Mouse (Mus musculus) liver, adult 2 months (tissue): Measurements from ENCODE around the gene Hsd17b3.

ENCODE experiments used
- CTCF ChIP-seq: fragments of 200-500 bp; IDR thresholded peaks from 2 replicates; pipeline ENCODE4 v1.5.1; 2011; ENCODE audit warnings: low read depth, low read length, control low read depth
- POLR2A ChIP-seq: fragments of 200-500 bp; IDR thresholded peaks from 2 replicates; pipeline ENCODE4 v1.6.1; 2011; ENCODE audit warnings: low read length, control low read depth; ENCODE audit not compliant: insufficient read depth; ENCODE audit errors: extremely low read depth

DNA sequence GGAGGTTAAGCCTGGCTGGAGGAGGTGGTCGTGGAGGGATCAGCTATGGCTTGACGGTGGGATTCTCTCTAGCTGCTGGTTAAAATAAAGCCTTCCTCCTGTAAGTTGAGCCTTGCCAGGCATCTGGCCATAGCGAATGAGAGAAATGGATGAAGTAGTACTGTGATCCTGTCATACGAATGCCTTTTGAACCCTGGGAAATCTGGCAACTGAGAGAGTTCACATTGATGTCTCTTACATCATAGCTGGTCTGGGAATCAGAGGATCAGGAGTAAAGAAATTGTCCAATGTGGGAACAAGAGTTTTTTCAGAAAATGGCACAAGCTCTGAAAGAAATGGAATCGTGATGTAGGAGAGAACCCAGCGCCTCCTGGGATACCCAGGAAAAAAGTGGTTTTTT lies 55.1 kb downstream of the Hsd17b3 start:
- TF ChIP-seq CTCF, result no peak
- no peak for TF ChIP-seq POLR2A
